Mouse (Mus musculus): ENCODE data around the gene Cnst.

- TF ChIP-seq CTCF (IDR thresholded peaks at IDR 0.05; ENCODE audit: borderline replicate concordance, insufficient read depth, low read depth, low read length) (no peak), POLR2A (IDR thresholded peaks at IDR 0.05; ENCODE audit: borderline replicate concordance, insufficient read depth, low read length) (no peak)
Observed at GRCm38 (mm10) chr1:179608521-179608920, 62.4 kb downstream of the Cnst start.

All from cerebellum, adult 2 months (tissue).